Mouse (Mus musculus): ENCODE results near the gene Olfr1065. TPM values are rescaled to one million over a fixed set of nuclear protein-coding genes. Genes with fewer than 3 reads are reported as not detected.

Olfr1065 gene
- not detected in 2 replicates for polyA plus RNA-seq (2012; rRNA removed; ENCODE audit: low replicate concordance)

GRCm38 (mm10) chr2:86450491-86450890 is at the start of gene Olfr1065:
Gene Olfr1065 (minus strand): TSS chr2:86450591.

GRCm38 (mm10) chr2:86487286-86487685 is 36.9 kb upstream of the Olfr1065 start, which contains the start of gene Olfr228:
Gene Olfr228 (minus strand): TSS chr2:86487386.

GRCm38 (mm10) chr2:86456169-86456568 is 5.8 kb upstream of the Olfr1065 start, which contains the start of gene Olfr1066:
Gene Olfr1066 (minus strand): TSS chr2:86456269.

GRCm38 (mm10) chr2:86426649-86427048 is 23.7 kb downstream of the Olfr1065 start, which contains the start of gene Olfr1062:
Gene Olfr1062 (minus strand): TSS chr2:86426749.

GRCm38 (mm10) chr2:86413950-86414349 is 36.4 kb downstream of the Olfr1065 start, which contains the start of gene Olfr1061:
Gene Olfr1061 (minus strand): TSS chr2:86414050.

Other genes with a start within 250 kb of the Olfr1065 start
- not detected in 2 replicates for gene Olfr1045, start 247.6 kb downstream of the Olfr1065 start, polyA plus RNA-seq (2012; rRNA removed; ENCODE audit: low replicate concordance)
- gene Olfr1046, start 231.3 kb downstream of the Olfr1065 start, polyA plus RNA-seq (2012; rRNA removed; ENCODE audit: low replicate concordance), result not detected in 2 replicates
- gene Olfr1047, start 219.2 kb downstream of the Olfr1065 start, polyA plus RNA-seq (2012; rRNA removed; ENCODE audit: low replicate concordance), result not detected in 2 replicates
- not detected in 2 replicates for gene Olfr1048, start 210.3 kb downstream of the Olfr1065 start, polyA plus RNA-seq (2012; rRNA removed; ENCODE audit: low replicate concordance)
- gene Olfr1049, start 192.3 kb downstream of the Olfr1065 start, polyA plus RNA-seq (2012; rRNA removed; ENCODE audit: low replicate concordance), result not detected in 2 replicates
- not detected in 2 replicates for gene Olfr1051, start 171.5 kb downstream of the Olfr1065 start, polyA plus RNA-seq (2012; rRNA removed; ENCODE audit: low replicate concordance)
- not detected in 2 replicates for gene Olfr1052, start 158.1 kb downstream of the Olfr1065 start, polyA plus RNA-seq (2012; rRNA removed; ENCODE audit: low replicate concordance)
- not detected in 2 replicates for gene Olfr1053, start 135.3 kb downstream of the Olfr1065 start, polyA plus RNA-seq (2012; rRNA removed; ENCODE audit: low replicate concordance)
- gene Olfr1054, start 115.2 kb downstream of the Olfr1065 start, polyA plus RNA-seq (2012; rRNA removed; ENCODE audit: low replicate concordance), result not detected in 2 replicates
- not detected in 2 replicates for gene Olfr1055, start 100.3 kb downstream of the Olfr1065 start, polyA plus RNA-seq (2012; rRNA removed; ENCODE audit: low replicate concordance)
- gene Olfr1056, start 88.1 kb downstream of the Olfr1065 start, polyA plus RNA-seq (2012; rRNA removed; ENCODE audit: low replicate concordance), result not detected in 2 replicates
- not detected in 2 replicates for gene Olfr1057, start 72.2 kb downstream of the Olfr1065 start, polyA plus RNA-seq (2012; rRNA removed; ENCODE audit: low replicate concordance)
- gene Olfr1058, start 62.0 kb downstream of the Olfr1065 start, polyA plus RNA-seq (2012; rRNA removed; ENCODE audit: low replicate concordance), result not detected in 2 replicates
- gene Olfr1061, start 36.5 kb downstream of the Olfr1065 start, polyA plus RNA-seq (2012; rRNA removed; ENCODE audit: low replicate concordance), result not detected in 2 replicates
- not detected in 2 replicates for gene Olfr1062, start 23.8 kb downstream of the Olfr1065 start, polyA plus RNA-seq (2012; rRNA removed; ENCODE audit: low replicate concordance)
- not detected in 2 replicates for gene Olfr1066, start 5.7 kb upstream of the Olfr1065 start, polyA plus RNA-seq (2012; rRNA removed; ENCODE audit: low replicate concordance)
- gene Olfr228, start 36.8 kb upstream of the Olfr1065 start, polyA plus RNA-seq (2012; rRNA removed; ENCODE audit: low replicate concordance), result not detected in 2 replicates
- not detected in 2 replicates for gene Olfr1076, start 57.9 kb upstream of the Olfr1065 start, polyA plus RNA-seq (2012; rRNA removed; ENCODE audit: low replicate concordance)
- gene Olfr1079, start 91.9 kb upstream of the Olfr1065 start, polyA plus RNA-seq (2012; rRNA removed; ENCODE audit: low replicate concordance), result not detected in 2 replicates
- gene Olfr1080, start 107.6 kb upstream of the Olfr1065 start, polyA plus RNA-seq (2012; rRNA removed; ENCODE audit: low replicate concordance), result not detected in 2 replicates
- gene Olfr1082, start 148.4 kb upstream of the Olfr1065 start, polyA plus RNA-seq (2012; rRNA removed; ENCODE audit: low replicate concordance), result not detected in 2 replicates
- gene Olfr1084, start 189.1 kb upstream of the Olfr1065 start, polyA plus RNA-seq (2012; rRNA removed; ENCODE audit: low replicate concordance), result not detected in 2 replicates
- gene Olfr1085, start 211.4 kb upstream of the Olfr1065 start, polyA plus RNA-seq (2012; rRNA removed; ENCODE audit: low replicate concordance), result not detected in 2 replicates
- not detected in 2 replicates for gene Olfr1086, start 229.5 kb upstream of the Olfr1065 start, polyA plus RNA-seq (2012; rRNA removed; ENCODE audit: low replicate concordance)
- gene Olfr1087, start 247.8 kb upstream of the Olfr1065 start, polyA plus RNA-seq (2012; rRNA removed; ENCODE audit: low replicate concordance), result not detected in 2 replicates

Measured in duodenum, adult 2 months (tissue).